8 mouse cellular contexts compared by ENCODE assay signal in the genomic region with DNA sequence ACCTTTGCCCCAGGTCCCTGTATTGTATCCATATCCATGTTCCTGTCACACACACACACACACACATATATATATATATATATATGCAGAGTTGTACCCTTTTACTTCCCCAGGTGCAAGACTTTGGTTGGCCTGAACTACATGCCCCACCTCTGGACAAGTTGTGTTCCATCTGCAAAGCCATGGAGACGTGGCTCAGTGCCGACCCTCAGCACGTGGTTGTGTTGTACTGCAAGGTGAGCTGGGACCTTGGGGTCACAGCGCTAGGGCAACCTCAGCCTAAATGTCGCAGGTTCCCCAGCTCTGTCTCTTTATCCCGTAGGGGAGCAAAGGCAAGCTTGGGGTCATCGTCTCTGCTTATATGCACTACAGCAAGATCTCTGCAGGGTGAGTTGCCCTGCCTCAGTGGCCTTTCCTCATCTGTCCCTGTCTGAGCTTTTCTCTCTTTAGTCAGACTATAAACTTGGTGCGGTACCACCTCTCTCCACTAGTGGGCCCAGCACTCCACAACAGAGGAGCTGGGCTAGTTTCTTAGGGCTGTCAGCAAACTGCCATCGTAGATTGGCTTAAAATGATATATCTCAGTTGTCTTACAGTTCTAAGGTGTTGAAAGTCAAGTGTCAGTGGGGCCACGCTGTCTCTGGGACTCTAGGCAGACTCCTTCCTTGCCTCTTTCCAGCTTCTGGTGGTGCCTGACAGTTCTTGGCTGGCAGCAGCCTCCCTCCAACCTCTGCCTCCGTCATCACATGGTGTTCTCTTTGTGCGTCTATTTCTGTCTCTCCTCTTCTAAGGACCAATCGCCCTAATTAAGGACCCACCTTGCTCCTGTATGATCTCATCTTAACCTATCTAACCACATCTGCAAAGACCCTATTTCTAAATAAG. TPM values are rescaled to one million over a fixed set of nuclear protein-coding genes. Genes with fewer than 3 reads are reported as not detected.
DNase-seq lines count a peak whose midpoint lies in the region; ATAC-seq and TF ChIP-seq lines count a peak whose summit lies in the region.

No protein-coding gene starts in this region.

- 30% methylated on average over 13 of the region's 13 CpGs for WGBS in heart, embryonic 14.5 days
- 42% methylated on average over 13 of the region's 13 CpGs for WGBS in midbrain, embryonic 10.5 days
- 43% methylated on average over 13 of the region's 13 CpGs for WGBS in stomach, postnatal 0 days

- peaks cover 76% of the 10 kb centered on the region for H3K36me3 ChIP-seq in heart, embryonic 14.5 days (ENCODE audit: control insufficient read depth, insufficient read depth, low read length)
- peaks cover 2% of the 10 kb centered on the region; the same call in 1 of the 2 replicates for H3K36me3 ChIP-seq in midbrain, embryonic 10.5 days
- peaks cover 30% of the 10 kb centered on the region for H3K36me3 ChIP-seq in stomach, postnatal 0 days (ENCODE audit: control insufficient read depth, insufficient read depth, low read length)

- ATAC-seq in heart, embryonic 14.5 days (ENCODE audit: insufficient number of reproducible peaks, insufficient read depth, low FRiP score, low read depth), result no peak
- no peak for ATAC-seq in stomach, postnatal 0 days (ENCODE audit: low FRiP score, low TSS enrichment)

- no peaks in the 10 kb centered on the region for H3K27me3 ChIP-seq in heart, embryonic 14.5 days (ENCODE audit: control insufficient read depth, insufficient read depth, low read length)
- peaks cover 53% of the 10 kb centered on the region for H3K27me3 ChIP-seq in midbrain, embryonic 10.5 days (ENCODE audit: low read depth, poor library complexity, severe bottlenecking)
- no peaks in the 10 kb centered on the region for H3K27me3 ChIP-seq in stomach, postnatal 0 days (ENCODE audit: control insufficient read depth, insufficient read depth, low read length)

- H3K9ac ChIP-seq in heart, embryonic 14.5 days (ENCODE audit: low read length), result peak overlapping the region; percentile 34; the same call in 1 of the 2 replicates
- H3K9ac ChIP-seq in stomach, postnatal 0 days (ENCODE audit: low read length), result no peak overlapping the region

- TF ChIP-seq CTCF in stomach, postnatal 0 days (IDR thresholded peaks at IDR 0.05; ENCODE audit: low read depth), result peak; percentile 85

- peaks cover 40 to 67% of the 10 kb centered on the region in 2 experiments for H3K4me1 ChIP-seq in heart, embryonic 14.5 days (ENCODE audit: control insufficient read depth in 2 of 2, insufficient read depth in 2 of 2, low read length in 2 of 2)
- peaks cover 52% of the 10 kb centered on the region for H3K4me1 ChIP-seq in midbrain, embryonic 10.5 days
- H3K4me1 ChIP-seq in stomach, postnatal 0 days (replicated peaks; ENCODE audit: control insufficient read depth, insufficient read depth), result peaks cover 14% of the 10 kb centered on the region

- peak; percentile 58 for DNase-seq in ovary, postnatal 36 days (ENCODE audit: low spot score)
- DNase-seq in ovary, adult 18-20 months (ENCODE audit: low spot score), result no peak
- DNase-seq in adrenal gland, adult 8-10 months, result peak; percentile 37
- peak; percentile 69 for DNase-seq in embryo, embryonic 9.5 days (ENCODE audit: extremely low spot score)
- DNase-seq in layer of hippocampus, postnatal 10 days (ENCODE audit: low spot score in 2 of 2), result peak; percentile 79 to 83
- peak; percentile 68 for DNase-seq in midbrain, embryonic 10.5 days (ENCODE audit: low spot score)
- peak; percentile 80 for DNase-seq in stomach, postnatal 0 days (ENCODE audit: low spot score)

- TF ChIP-seq EP300 in stomach, postnatal 0 days (optimal IDR thresholded peaks at IDR 0.05), result no peak

- H3K4me3 ChIP-seq in heart, embryonic 14.5 days (ENCODE audit: control insufficient read depth in 1 of 2, insufficient read depth in 1 of 2, low read depth in 1 of 2, low read length in 2 of 2), result no peak overlapping the region
- peak overlapping the region; percentile 52; the same call in 1 of the 2 replicates for H3K4me3 ChIP-seq in midbrain, embryonic 10.5 days
- H3K4me3 ChIP-seq in stomach, postnatal 0 days (ENCODE audit: low read depth, low read length), result no peak overlapping the region

- H3K9me3 ChIP-seq in heart, embryonic 14.5 days (ENCODE audit: control insufficient read depth, low read length), result no peaks in the 10 kb centered on the region
- H3K9me3 ChIP-seq in midbrain, embryonic 10.5 days (replicated peaks), result no peaks in the 10 kb centered on the region
- no peaks in the 10 kb centered on the region for H3K9me3 ChIP-seq in stomach, postnatal 0 days (ENCODE audit: control insufficient read depth, low read length)

- H3K27ac ChIP-seq in heart, embryonic 14.5 days (replicated peaks in 1 of 2; ENCODE audit: control insufficient read depth in 1 of 2, insufficient read depth in 1 of 2, low read depth in 2 of 2, low read length in 2 of 2), result peak overlapping the region; percentile 8 to 13; a peak in 1 of 4 replicates
- no peak overlapping the region for H3K27ac ChIP-seq in midbrain, embryonic 10.5 days (replicated peaks)
- H3K27ac ChIP-seq in stomach, postnatal 0 days (replicated peaks), result no peak overlapping the region; the same call in 1 of the 2 replicates

- H3K4me2 ChIP-seq in heart, embryonic 14.5 days (ENCODE audit: low read length), result peak overlapping the region; percentile 52; the same call in 1 of the 2 replicates
- H3K4me2 ChIP-seq in stomach, postnatal 0 days (replicated peaks; ENCODE audit: low read depth), result no peak overlapping the region

RNA-seq across cellular contexts. Expression of a gene that starts 7.7 kb away (rescaled TPM):
- total RNA-seq in adrenal gland, adult 8-10 months (2022), result 100 to 1,000 TPM in 2 of 4 experiments, 10 to 100 TPM in 2; 77.5 to 129 (median 107) TPM
- 27.2 and 30.1 TPM in 2 replicates for polyA plus RNA-seq in heart, embryonic 14.5 days (2014; fragmentation: Nextera tagmentation; extraction: Ambion mirVana)
- total RNA-seq in layer of hippocampus, postnatal 10 days (2021), result 10 to 100 TPM; 13.4 to 16.8 TPM
- polyA plus RNA-seq in midbrain, embryonic 10.5 days (2016; fragmentation: Nextera tagmentation; extraction: Ambion mirVana), result 8.9 and 9.4 TPM in 2 replicates
- polyA plus RNA-seq in stomach, postnatal 0 days (2015; fragmentation: Nextera tagmentation; extraction: Ambion mirVana), result 11.9 and 15.5 TPM in 2 replicates

RNA-seq across cellular contexts. Expression of a gene that starts 28.1 kb away (rescaled TPM):
- 10 to 100 TPM; 46.6 to 70.4 (median 57.7) TPM for total RNA-seq in adrenal gland, adult 8-10 months (2022)
- polyA plus RNA-seq in heart, embryonic 14.5 days (2014; fragmentation: Nextera tagmentation; extraction: Ambion mirVana), result 12.0 and 12.4 TPM in 2 replicates
- total RNA-seq in layer of hippocampus, postnatal 10 days (2021), result 100 to 1,000 TPM; 148 to 163 TPM
- 13.7 and 15.5 TPM in 2 replicates for polyA plus RNA-seq in midbrain, embryonic 10.5 days (2016; fragmentation: Nextera tagmentation; extraction: Ambion mirVana)
- 28.5 and 29.0 TPM in 2 replicates for polyA plus RNA-seq in stomach, postnatal 0 days (2015; fragmentation: Nextera tagmentation; extraction: Ambion mirVana)

RNA-seq across cellular contexts. Expression of a gene that starts 34.4 kb away (rescaled TPM):
- 100 to 1,000 TPM; 232 to 294 (median 272) TPM for total RNA-seq in adrenal gland, adult 8-10 months (2022)
- 70.8 and 78.0 TPM in 2 replicates for polyA plus RNA-seq in heart, embryonic 14.5 days (2014; fragmentation: Nextera tagmentation; extraction: Ambion mirVana)
- 100 to 1,000 TPM; 178 to 181 TPM for total RNA-seq in layer of hippocampus, postnatal 10 days (2021)
- 113 and 125 TPM in 2 replicates for polyA plus RNA-seq in midbrain, embryonic 10.5 days (2016; fragmentation: Nextera tagmentation; extraction: Ambion mirVana)
- polyA plus RNA-seq in stomach, postnatal 0 days (2015; fragmentation: Nextera tagmentation; extraction: Ambion mirVana), result 46.5 and 48.4 TPM in 2 replicates

RNA-seq across cellular contexts. Expression of a gene that starts 36.2 kb away (rescaled TPM):
- total RNA-seq in adrenal gland, adult 8-10 months (2022), result 10 to 100 TPM; 37.0 to 63.8 (median 49.2) TPM
- polyA plus RNA-seq in heart, embryonic 14.5 days (2014; fragmentation: Nextera tagmentation; extraction: Ambion mirVana), result 6.5 and 7.7 TPM in 2 replicates
- total RNA-seq in layer of hippocampus, postnatal 10 days (2021), result 1 to 10 TPM; 2.3 to 3.1 TPM
- 0.32 and 0.38 TPM in 2 replicates for polyA plus RNA-seq in midbrain, embryonic 10.5 days (2016; fragmentation: Nextera tagmentation; extraction: Ambion mirVana)
- polyA plus RNA-seq in stomach, postnatal 0 days (2015; fragmentation: Nextera tagmentation; extraction: Ambion mirVana), result 30.6 and 39.5 TPM in 2 replicates

RNA-seq across cellular contexts. Expression of a gene that starts 42.4 kb away (rescaled TPM):
- under 1 TPM; 0.15 to 0.43 (median 0.26) TPM for total RNA-seq in adrenal gland, adult 8-10 months (2022)
- polyA plus RNA-seq in heart, embryonic 14.5 days (2014; fragmentation: Nextera tagmentation; extraction: Ambion mirVana), result 0.20 and 0.32 TPM in 2 replicates
- total RNA-seq in layer of hippocampus, postnatal 10 days (2021), result not detected
- polyA plus RNA-seq in midbrain, embryonic 10.5 days (2016; fragmentation: Nextera tagmentation; extraction: Ambion mirVana), result 0.14 and 0.20 TPM in 2 replicates
- polyA plus RNA-seq in stomach, postnatal 0 days (2015; fragmentation: Nextera tagmentation; extraction: Ambion mirVana), result 5.9 and 6.0 TPM in 2 replicates

Comparison
In these comparisons a context has a peak if more than half of its experiments do, and no peak if none do; other contexts are left out.
1. H3K27ac ChIP-seq: peak in heart, embryonic 14.5 days (2 of 2); none in midbrain, embryonic 10.5 days (single experiment) and stomach, postnatal 0 days (single experiment).